Mouse (Mus musculus) C3H10T1/2 (cell line): ENCODE results near the gene Gm10096. TPM values are rescaled to one million over a fixed set of nuclear protein-coding genes. Genes with fewer than 3 reads are reported as not detected.

Experiments
- polyA plus RNA-seq, 2 experiments: library from polyadenylated mRNA; unstranded; fragments of >200 nt; fragmentation: generic; extraction: Trizol; gene quantifications; one replicate each; pipeline ENCODE4 v1.2.1; 2012; ENCODE audit warnings: missing spikeins in 2 of 2

Gm10096 gene
- polyA plus RNA-seq, result not detected

DNA sequence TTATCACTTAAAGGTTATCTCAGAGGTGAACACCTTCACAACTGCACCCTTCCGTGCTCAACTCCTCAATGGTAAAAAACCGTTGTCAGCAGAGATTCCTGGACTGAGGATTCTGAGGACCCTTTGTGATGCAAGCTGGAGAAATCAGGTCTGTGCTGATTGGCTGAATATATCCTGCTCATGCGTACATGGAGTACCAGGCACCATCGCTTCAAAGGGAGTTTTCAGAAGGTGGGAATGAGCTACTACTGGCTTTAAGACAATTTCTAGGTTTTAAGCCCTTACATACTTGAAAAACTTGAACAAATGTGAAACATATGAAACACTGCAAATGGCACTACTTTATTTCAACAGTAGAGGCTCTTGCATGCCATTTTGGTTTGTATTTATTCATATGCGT is at the start of gene Gm10096:
Gene Gm10096, minus strand, starts transcription at position 101 of the 400 bp plus-strand sequence.

